Mouse (Mus musculus) liver, adult 2 months (tissue): Measurements from ENCODE around the gene Cask. TPM values are rescaled to one million over a fixed set of nuclear protein-coding genes. Genes with fewer than 3 reads are reported as not detected.

Experiments
- DNase-seq: peaks from one replicate; pipeline ENCODE4 v3.0.0-alpha.2; 2011; ENCODE audit warnings: low read depth, low spot score; ENCODE audit errors: extremely low read depth
- H3K27ac ChIP-seq: fragments of 200-500 bp; replicated peaks from 2 replicates; pipeline ENCODE4 v1.5.1; 2012; ENCODE audit warnings: low read depth, mild to moderate bottlenecking, control low read depth, inconsistent platforms, low read length; ENCODE audit not compliant: insufficient read depth
- H3K27me3 ChIP-seq: fragments of 200-500 bp; 2 replicates; pipeline ENCODE4 v1.6.1; 2012; ENCODE audit warnings: mild to moderate bottlenecking, moderate library complexity, low read length, inconsistent platforms; ENCODE audit not compliant: control insufficient read depth, insufficient read depth
- H3K36me3 ChIP-seq: fragments of 200-500 bp; 2 replicates; pipeline ENCODE4 v1.6.1; 2012; ENCODE audit warnings: low read length, inconsistent platforms; ENCODE audit not compliant: control insufficient read depth, insufficient read depth
- H3K4me1 ChIP-seq: fragments of 200-500 bp; 2 replicates; pipeline ENCODE4 v1.6.1; 2011; ENCODE audit warnings: low read length; ENCODE audit not compliant: control insufficient read depth, insufficient read depth
- H3K4me3 ChIP-seq: fragments of 200-500 bp; 2 replicates; pipeline ENCODE4 v1.5.1; 2011; ENCODE audit warnings: low read depth, mild to moderate bottlenecking, control low read depth, low read length, moderate library complexity; ENCODE audit not compliant: insufficient read depth
- H3K79me2 ChIP-seq: fragments of 200-500 bp; 2 replicates; pipeline ENCODE4 v1.6.1; 2012; ENCODE audit warnings: inconsistent platforms, mild to moderate bottlenecking, low read length, moderate library complexity; ENCODE audit not compliant: control insufficient read depth, insufficient read depth
- H3K9ac ChIP-seq: fragments of 200-500 bp; 2 replicates; pipeline ENCODE4 v1.6.1; 2012; ENCODE audit warnings: low read depth, mild to moderate bottlenecking, control low read depth, inconsistent platforms, low read length
- CTCF ChIP-seq: fragments of 200-500 bp; IDR thresholded peaks from 2 replicates; pipeline ENCODE4 v1.5.1; 2011; ENCODE audit warnings: low read depth, low read length, control low read depth
- POLR2A ChIP-seq: fragments of 200-500 bp; IDR thresholded peaks from 2 replicates; pipeline ENCODE4 v1.6.1; 2011; ENCODE audit warnings: low read length, control low read depth; ENCODE audit not compliant: insufficient read depth; ENCODE audit errors: extremely low read depth
- WGBS: fragments of 180-500 bp; shearing (Covaris S2); methylation state at CpG from one replicate; pipeline ENCODE4 v1.1.7; 2018; 5-methylcytosine and 5-hydroxymethylcytosine counted together
- polyA plus RNA-seq: library from polyadenylated mRNA; depleted of rRNA; stranded (reverse); fragments of >200 nt; gene quantifications from 2 replicates; pipeline ENCODE4 v1.2.3, GENCODE M21; 2012
- total RNA-seq: library from RNA; depleted of rRNA; stranded (reverse); fragments of >200 nt; gene quantifications from 2 replicates; pipeline ENCODE4 v1.2.3, GENCODE M21; 2014

Gene Cask
- total and polyA plus RNA-seq, 2 experiments: 2.7 to 10.6 TPM

GRCm38 (mm10) chrX:13617294-13617693 lies 233.9 kb downstream of the Cask start:
- Histone ChIP-seq H3K27ac (no peak overlapping the region), H3K27me3 (no peaks in the 10 kb centered on the region), H3K4me3 (no peak overlapping the region), H3K36me3 (no peaks in the 10 kb centered on the region), H3K4me1 (no peaks in the 10 kb centered on the region), H3K9ac (no peak overlapping the region), H3K79me2 (no peaks in the 10 kb centered on the region)
- no peak for DNase-seq
- TF ChIP-seq CTCF (no peak), POLR2A (no peak)
- WGBS: 68% methylated on average over 1 of the region's 1 CpGs

DNA sequence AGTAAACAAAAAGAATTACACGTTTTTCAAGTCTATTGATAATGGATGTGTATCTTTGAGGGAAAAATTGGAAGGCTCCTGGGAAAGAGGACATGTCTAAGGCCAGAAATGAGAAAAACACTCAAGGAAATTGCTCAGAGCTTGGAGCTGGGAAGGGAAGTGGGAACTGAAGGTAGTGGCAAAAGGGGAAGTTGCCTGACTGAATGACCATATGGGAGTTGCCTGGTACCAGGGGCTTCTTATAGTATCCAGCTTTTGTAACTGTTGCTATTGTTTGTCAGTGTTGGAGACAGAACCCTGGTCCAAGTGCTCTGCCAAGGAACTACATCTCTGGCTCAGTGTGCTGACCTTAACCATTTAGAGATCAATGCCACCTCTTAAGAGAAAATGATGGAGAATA lies 234.4 kb downstream of the Cask start:
- Histone ChIP-seq H3K27me3 (no peaks in the 10 kb centered on the region), H3K27ac (no peak overlapping the region), H3K4me1 (no peaks in the 10 kb centered on the region), H3K9ac (no peak overlapping the region), H3K4me3 (no peak overlapping the region), H3K79me2 (no peaks in the 10 kb centered on the region), H3K36me3 (no peaks in the 10 kb centered on the region)
- TF ChIP-seq POLR2A (no peak), CTCF (no peak)
- no peak for DNase-seq
- 71% methylated on average over 1 of the region's 1 CpGs for WGBS

DNA sequence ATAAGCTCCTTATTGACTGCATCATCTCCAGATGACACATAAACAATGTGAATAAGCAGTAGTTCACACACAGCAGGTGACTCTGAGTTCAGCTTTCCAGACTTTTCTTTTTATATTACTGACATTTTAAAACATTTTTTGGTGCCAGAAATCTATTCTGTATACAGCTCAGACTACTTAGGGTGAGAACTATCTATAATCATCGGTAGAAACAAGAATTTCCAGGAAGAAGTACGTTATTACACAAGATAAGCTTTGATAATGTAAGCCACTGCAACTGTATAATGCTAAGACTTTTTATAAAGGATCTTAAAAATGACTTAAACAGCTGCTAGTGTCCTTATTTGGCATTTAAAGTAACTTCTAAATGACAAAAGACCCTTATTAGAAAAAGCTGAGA lies 239.1 kb downstream of the Cask start:
- Histone ChIP-seq H3K4me3 (no peak overlapping the region), H3K36me3 (no peaks in the 10 kb centered on the region), H3K27me3 (no peaks in the 10 kb centered on the region), H3K4me1 (no peaks in the 10 kb centered on the region), H3K9ac (no peak overlapping the region), H3K79me2 (no peaks in the 10 kb centered on the region), H3K27ac (no peak overlapping the region)
- 85% methylated on average over 2 of the region's 2 CpGs for WGBS
- TF ChIP-seq CTCF (no peak), POLR2A (no peak)
- no peak for DNase-seq

DNA sequence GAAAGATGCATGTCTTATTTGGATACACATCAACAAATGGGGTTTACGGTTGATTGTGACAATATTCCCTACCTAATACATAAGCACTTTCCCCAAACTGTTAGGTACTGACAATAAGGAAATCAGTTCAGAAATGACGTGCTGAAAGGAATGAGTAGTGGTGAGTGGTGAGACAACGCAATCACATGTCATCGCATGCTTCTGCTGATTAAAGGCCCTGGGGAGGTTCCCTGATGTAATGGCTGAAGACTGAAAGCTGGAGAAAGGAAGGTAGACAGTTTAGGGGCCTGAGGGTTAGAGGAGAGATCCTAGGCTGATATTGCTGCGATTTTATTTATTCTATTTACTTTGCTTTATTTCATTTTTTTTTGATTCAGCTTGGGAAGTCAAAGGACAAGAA lies 240.1 kb downstream of the Cask start:
- Histone ChIP-seq H3K79me2 (no peaks in the 10 kb centered on the region), H3K4me1 (no peaks in the 10 kb centered on the region), H3K27ac (no peak overlapping the region), H3K36me3 (no peaks in the 10 kb centered on the region; the same call in 1 of the 2 replicates), H3K9ac (no peak overlapping the region), H3K27me3 (no peaks in the 10 kb centered on the region), H3K4me3 (no peak overlapping the region)
- no peak for DNase-seq
- no peak for TF ChIP-seq CTCF
- no peak for TF ChIP-seq POLR2A
- 97% methylated on average over 5 of the region's 5 CpGs for WGBS

DNA sequence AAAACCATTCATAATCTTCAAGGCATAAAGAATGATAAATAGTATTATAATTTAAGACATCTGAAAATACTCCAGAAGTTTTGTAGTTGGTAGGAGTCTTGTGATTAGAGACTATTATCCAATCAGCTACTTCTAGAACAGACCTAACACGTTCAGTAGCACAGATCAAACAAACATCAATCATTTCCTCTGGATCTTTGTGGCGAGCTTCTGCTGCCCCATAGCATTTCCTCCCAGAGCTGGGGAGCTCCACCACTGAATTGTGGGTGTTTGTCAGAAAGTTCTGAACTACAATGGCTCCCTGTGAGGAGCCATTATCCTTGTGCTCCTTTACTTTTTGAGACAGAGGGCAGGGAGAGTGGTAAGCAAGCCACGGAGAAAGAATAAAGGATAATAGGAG lies 243.4 kb downstream of the Cask start:
- no peak for DNase-seq
- Histone ChIP-seq H3K4me3 (no peak overlapping the region), H3K9ac (no peak overlapping the region), H3K27me3 (no peaks in the 10 kb centered on the region), H3K36me3 (no peaks in the 10 kb centered on the region; the same call in 1 of the 2 replicates), H3K79me2 (no peaks in the 10 kb centered on the region), H3K27ac (no peak overlapping the region), H3K4me1 (no peaks in the 10 kb centered on the region)
- WGBS: 79% methylated on average over 3 of the region's 3 CpGs
- TF ChIP-seq POLR2A (no peak), CTCF (no peak)

- Histone ChIP-seq H3K36me3 (no peaks in the 10 kb centered on the region; the same call in 1 of the 2 replicates), H3K79me2 (no peaks in the 10 kb centered on the region), H3K27me3 (no peaks in the 10 kb centered on the region), H3K27ac (no peak overlapping the region), H3K4me3 (no peak overlapping the region), H3K9ac (no peak overlapping the region), H3K4me1 (no peaks in the 10 kb centered on the region)
- no peak for DNase-seq
- 85% methylated on average over 3 of the region's 3 CpGs for WGBS
- TF ChIP-seq CTCF: no peak
- no peak for TF ChIP-seq POLR2A
These were observed 244.4 kb downstream of the Cask start for GRCm38 (mm10) chrX:13606741-13607140.

- TF ChIP-seq CTCF: no peak
- no peak for TF ChIP-seq POLR2A
- Histone ChIP-seq H3K79me2 (no peaks in the 10 kb centered on the region), H3K36me3 (no peaks in the 10 kb centered on the region), H3K9ac (no peak overlapping the region), H3K27ac (no peak overlapping the region), H3K27me3 (no peaks in the 10 kb centered on the region), H3K4me3 (no peak overlapping the region), H3K4me1 (no peaks in the 10 kb centered on the region)
- 57% methylated on average over 1 of the region's 1 CpGs for WGBS
- no peak for DNase-seq
These were observed 251.2 kb downstream of the Cask start for GRCm38 (mm10) chrX:13599966-13600365.
